Mouse (Mus musculus) midbrain, postnatal 0 days (tissue): ENCODE measurements around the gene Pgghg. TPM values are rescaled to one million over a fixed set of nuclear protein-coding genes. Genes with fewer than 3 reads are reported as not detected.

Experiments
- ATAC-seq: fragments of 200-750 bp; cut with Nextera tagmentation; 2 replicates; pipeline ENCODE4 v1.8.0; 2017; ENCODE audit warnings: moderate number of reproducible peaks, mild to moderate bottlenecking, moderate TSS enrichment, moderate library complexity; ENCODE audit not compliant: low FRiP score
- DNase-seq: peaks from one replicate; pipeline ENCODE4 v3.0.0-alpha.2; 2015; ENCODE audit warnings: low spot score
- H3K27ac ChIP-seq: fragments of 300-500 bp; sonication (generic); 2 replicates; pipeline ENCODE4 v1.5.1; 2014; ENCODE audit warnings: low read depth, mild to moderate bottlenecking, low read length, mixed read lengths
- H3K27me3 ChIP-seq: fragments of 300-500 bp; sonication (generic); 2 replicates; pipeline ENCODE4 v1.6.1; 2014; ENCODE audit warnings: low read length, control low read depth, mixed read lengths; ENCODE audit not compliant: insufficient read depth
- H3K36me3 ChIP-seq: fragments of 300-500 bp; sonication (generic); 2 replicates; pipeline ENCODE4 v1.6.1; 2014; ENCODE audit warnings: low read length, control low read depth, mixed read lengths; ENCODE audit not compliant: insufficient read depth
- H3K4me1 ChIP-seq: fragments of 300-500 bp; sonication (generic); 2 replicates; pipeline ENCODE4 v1.6.1; 2014; ENCODE audit warnings: mild to moderate bottlenecking, control low read depth, antibody characterized with exemption, low read length, mixed read lengths; ENCODE audit not compliant: insufficient read depth
- H3K4me2 ChIP-seq: fragments of 300-500 bp; sonication (generic); 2 replicates; pipeline ENCODE4 v1.6.1; 2014; ENCODE audit warnings: low read depth, mild to moderate bottlenecking, low read length, mixed read lengths; ENCODE audit not compliant: poor library complexity, severe bottlenecking
- H3K4me3 ChIP-seq: fragments of 300-500 bp; sonication (generic); 2 replicates; pipeline ENCODE4 v1.5.1; 2014; ENCODE audit warnings: low read depth, mild to moderate bottlenecking, low read length, moderate library complexity
- H3K9ac ChIP-seq: fragments of 300-500 bp; sonication (generic); replicated peaks from 2 replicates; pipeline ENCODE4 v1.6.1; 2014; ENCODE audit warnings: mild to moderate bottlenecking, low read length, moderate library complexity, mixed read lengths; ENCODE audit not compliant: poor library complexity, severe bottlenecking
- H3K9me3 ChIP-seq: fragments of 300-500 bp; sonication (generic); 2 replicates; pipeline ENCODE4 v1.6.1; 2016; ENCODE audit warnings: low read length, control low read depth
- CTCF ChIP-seq: IDR thresholded peaks from 2 replicates; pipeline ENCODE4 v1.5.1; 2016; ENCODE audit warnings: antibody characterized with exemption, mild to moderate bottlenecking
- WGBS: fragments of 180-500 bp; shearing (Covaris S2); extraction: QIAGEN DNeasy Blood & Tissue Kit; methylation state at CpG from one replicate; pipeline ENCODE4 v1.1.7; 2014; 5-methylcytosine and 5-hydroxymethylcytosine counted together
- polyA plus RNA-seq: library from polyadenylated mRNA; unstranded; fragments of >200 nt; fragmentation: Nextera tagmentation; extraction: Ambion mirVana; gene quantifications from 2 replicates; pipeline ENCODE4 v1.2.1, GENCODE M21; 2015
- total RNA-seq: library from RNA; depleted of rRNA; stranded (reverse); fragments of >200 nt; gene quantifications from 2 replicates; pipeline ENCODE4 v1.2.3, GENCODE M21; 2014

The Pgghg gene
- total and polyA plus RNA-seq, 2 experiments from 2014 or later, result 4.4 to 7.8 TPM

- Histone ChIP-seq H3K9ac (no peak overlapping the region), H3K4me2 (no peak overlapping the region), H3K27me3 (no peaks in the 10 kb centered on the region), H3K36me3 (no peaks in the 10 kb centered on the region), H3K4me3 (no peak overlapping the region), H3K9me3 (no peaks in the 10 kb centered on the region), H3K27ac (no peak overlapping the region), H3K4me1 (no peaks in the 10 kb centered on the region)
- no peak for DNase-seq
- 54% methylated on average over 8 of the region's 8 CpGs for WGBS
- no peak for TF ChIP-seq CTCF
- ATAC-seq, result no peak
These were observed 9.9 kb downstream of the Pgghg start for GRCm38 (mm10) chr7:140951051-140951450.

- 78% methylated on average over 6 of the region's 6 CpGs for WGBS
- Histone ChIP-seq H3K36me3 (no peaks in the 10 kb centered on the region), H3K4me3 (no peak overlapping the region), H3K4me1 (no peaks in the 10 kb centered on the region), H3K9ac (no peak overlapping the region), H3K9me3 (no peaks in the 10 kb centered on the region), H3K27me3 (no peaks in the 10 kb centered on the region), H3K27ac (no peak overlapping the region), H3K4me2 (no peak overlapping the region)
- no peak for TF ChIP-seq CTCF
- DNase-seq (no peak), ATAC-seq (no peak)
These were observed 10.6 kb downstream of the Pgghg start for GRCm38 (mm10) chr7:140951765-140952164.

- H3K9ac ChIP-seq, result no peak overlapping the region
- no peak overlapping the region for H3K4me2 ChIP-seq
- no peaks in the 10 kb centered on the region for H3K4me1 ChIP-seq
- ATAC-seq, result no peak
- TF ChIP-seq CTCF, result no peak
- H3K27ac ChIP-seq, result no peak overlapping the region
- H3K27me3 ChIP-seq, result no peaks in the 10 kb centered on the region
- H3K9me3 ChIP-seq, result no peaks in the 10 kb centered on the region
- WGBS, result 87% methylated on average over 7 of the region's 7 CpGs
- no peaks in the 10 kb centered on the region for H3K36me3 ChIP-seq
- H3K4me3 ChIP-seq, result no peak overlapping the region
- DNase-seq, result no peak
These were observed 11.2 kb downstream of the Pgghg start for GRCm38 (mm10) chr7:140952441-140952840.

GRCm38 (mm10) chr7:140953133-140953532 is 11.9 kb downstream of the Pgghg start:
- no peak for TF ChIP-seq CTCF
- no peak for ATAC-seq

GRCm38 (mm10) chr7:140953800-140954732 is 12.9 kb downstream of the Pgghg start:
- Histone ChIP-seq H3K4me3 (peak overlapping the region; percentile 31; the same call in 1 of the 2 replicates), H3K4me2 (peak overlapping the region; percentile 46), H3K36me3 (no peaks in the 10 kb centered on the region), H3K9ac (no peak overlapping the region), H3K9me3 (no peaks in the 10 kb centered on the region), H3K27me3 (no peaks in the 10 kb centered on the region), H3K4me1 (no peaks in the 10 kb centered on the region), H3K27ac (no peak overlapping the region)
- 62% methylated on average over 15 of the region's 15 CpGs for WGBS
- DNase-seq (no peak), ATAC-seq (no peak)
- no peak for TF ChIP-seq CTCF

More at GRCm38 (mm10) chr7:140953133-140953532, 11.9 kb downstream of the Pgghg start:
- no peak overlapping the region for H3K4me2 ChIP-seq
- H3K27ac ChIP-seq, result no peak overlapping the region
- H3K9ac ChIP-seq, result no peak overlapping the region
- no peak overlapping the region for H3K4me3 ChIP-seq
- WGBS, result 84% methylated on average over 11 of the region's 11 CpGs
- no peaks in the 10 kb centered on the region for H3K9me3 ChIP-seq
- H3K4me1 ChIP-seq, result no peaks in the 10 kb centered on the region
- no peak for DNase-seq
- no peaks in the 10 kb centered on the region for H3K27me3 ChIP-seq
- no peaks in the 10 kb centered on the region for H3K36me3 ChIP-seq

- H3K27ac ChIP-seq, result no peak overlapping the region
- no peaks in the 10 kb centered on the region for H3K36me3 ChIP-seq
- no peaks in the 10 kb centered on the region for H3K4me1 ChIP-seq
- no peak for TF ChIP-seq CTCF
- H3K4me2 ChIP-seq, result peak overlapping the region; percentile 46
- no peaks in the 10 kb centered on the region for H3K9me3 ChIP-seq
- WGBS, result 11% methylated on average over 9 of the region's 9 CpGs
- no peaks in the 10 kb centered on the region for H3K27me3 ChIP-seq
- peak overlapping the region; percentile 31 for H3K4me3 ChIP-seq
- H3K9ac ChIP-seq, result no peak overlapping the region
- no peak for DNase-seq
- no peak for ATAC-seq
These were observed 13.5 kb downstream of the Pgghg start for GRCm38 (mm10) chr7:140954733-140955071.
